Mouse (Mus musculus): ENCODE results near the gene Trip10.

GRCm38 (mm10) chr17:57289252-57289651 is 40.0 kb downstream of the Trip10 start:
- TF ChIP-seq CTCF (IDR thresholded peaks at IDR 0.05; ENCODE audit: borderline replicate concordance, extremely low read depth, insufficient read depth, insufficient read length) (no peak), POLR2A (IDR thresholded peaks at IDR 0.05; ENCODE audit: borderline replicate concordance, extremely low read depth, insufficient read depth, insufficient read length, poor library complexity, severe bottlenecking) (no peak)

All from brain, embryonic 14.5 days (tissue).